Mouse (Mus musculus): ENCODE measurements at regions not wholly inside any gene's neighbourhood (a gene's known extent, or its start where the extent isn't known, plus 50 kb on each side); places are given as distances from the start of the nearest gene placed in this dataset.
"Not testable (repeated sequence)": the region's sequence is repeated elsewhere in the genome, so short reads cannot be mapped to it uniquely, and the experiment has no call there.

GRCm38 (mm10) chr16:50009542-50009941 lies 209.2 kb downstream of the Cd47 start:
- no peak for DNase-seq (ENCODE audit: low read depth)

- DNase-seq (ENCODE audit: low read depth): no peak
These were observed 209.7 kb downstream of the Cd47 start for GRCm38 (mm10) chr16:50010074-50010473.

GRCm38 (mm10) chr16:50010532-50010971 lies 210.2 kb downstream of the Cd47 start:
- DNase-seq (ENCODE audit: low read depth): peak; percentile 59

DNA sequence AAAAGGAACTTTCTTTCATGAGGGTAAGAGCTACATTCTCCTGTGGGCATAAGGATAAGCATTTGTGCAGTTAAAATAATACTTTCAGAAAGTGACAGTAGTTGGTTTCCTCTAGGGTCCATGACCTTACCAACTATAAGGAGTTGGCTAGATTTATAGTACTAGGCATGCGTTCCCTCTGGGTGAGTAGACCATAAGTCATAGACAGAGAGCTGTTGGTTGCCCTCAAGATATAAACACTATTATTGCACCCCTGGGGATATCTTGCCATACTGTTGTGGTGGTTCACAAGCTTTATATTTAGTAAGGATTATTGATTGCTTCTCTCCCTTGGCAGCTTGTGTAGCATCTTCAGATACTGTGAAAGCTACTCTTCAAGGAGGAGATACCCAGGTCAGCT lies 223.6 kb downstream of the Cd47 start:
- no peak for DNase-seq (ENCODE audit: low read depth)

DNA sequence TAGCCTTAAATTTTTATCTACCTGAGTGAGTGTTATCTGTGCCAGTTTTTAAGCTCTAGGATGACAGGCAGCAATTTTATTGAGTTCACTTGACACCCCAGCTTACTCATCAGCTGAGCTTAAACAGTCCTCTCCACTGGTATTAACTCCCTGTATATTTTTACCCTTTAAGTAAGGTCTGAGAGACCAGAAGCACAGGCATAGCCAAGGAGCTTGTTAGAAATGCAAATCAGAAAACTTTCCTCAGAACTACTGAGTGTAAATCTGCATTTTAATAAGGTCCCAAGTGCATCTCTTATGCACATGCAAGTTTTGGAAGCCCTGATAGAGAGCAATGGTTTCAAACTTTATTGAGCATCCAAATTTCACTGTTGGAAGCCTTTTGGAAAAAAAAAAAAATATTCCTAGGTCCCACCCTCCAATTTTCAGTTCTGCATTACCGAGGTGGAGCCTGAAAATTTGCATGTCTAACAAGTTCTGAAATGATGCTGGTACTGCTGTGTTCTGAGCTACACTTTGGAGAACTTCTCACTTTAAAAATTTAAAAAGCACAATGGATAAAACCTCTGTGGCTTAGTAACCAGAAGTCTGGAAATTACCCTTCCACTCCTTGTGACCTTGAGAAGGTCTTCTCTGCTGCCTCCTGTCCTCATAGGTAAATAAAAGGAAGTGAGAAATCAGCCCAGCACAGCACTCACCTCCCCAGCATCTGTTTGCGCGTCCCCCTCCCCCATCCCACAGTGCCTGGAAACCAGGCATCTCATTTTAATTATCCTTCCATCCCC lies 226.0 kb downstream of the Cd47 start:
- DNase-seq (ENCODE audit: low read depth): no peak

DNA sequence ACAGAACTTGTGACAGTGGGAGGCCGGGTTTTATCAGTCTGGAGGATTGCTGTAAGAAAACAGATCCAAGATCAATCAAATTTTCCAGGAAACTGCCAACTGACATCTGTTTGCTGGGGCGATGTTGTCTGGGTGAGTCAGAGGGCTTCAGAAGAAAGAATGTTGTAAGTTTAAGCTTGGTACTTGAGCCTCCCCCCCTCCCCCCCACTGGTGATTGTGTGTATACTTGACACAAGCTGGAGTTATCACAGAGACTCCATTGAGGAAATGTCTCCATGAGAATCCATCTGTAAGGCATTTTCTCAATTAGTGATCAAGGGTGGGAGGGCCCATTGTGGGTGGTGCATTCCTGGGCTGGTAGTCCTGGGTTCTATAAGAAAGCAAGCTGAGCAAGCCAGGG lies 226.9 kb downstream of the Cd47 start:
- no peak for DNase-seq (ENCODE audit: low read depth)

DNA sequence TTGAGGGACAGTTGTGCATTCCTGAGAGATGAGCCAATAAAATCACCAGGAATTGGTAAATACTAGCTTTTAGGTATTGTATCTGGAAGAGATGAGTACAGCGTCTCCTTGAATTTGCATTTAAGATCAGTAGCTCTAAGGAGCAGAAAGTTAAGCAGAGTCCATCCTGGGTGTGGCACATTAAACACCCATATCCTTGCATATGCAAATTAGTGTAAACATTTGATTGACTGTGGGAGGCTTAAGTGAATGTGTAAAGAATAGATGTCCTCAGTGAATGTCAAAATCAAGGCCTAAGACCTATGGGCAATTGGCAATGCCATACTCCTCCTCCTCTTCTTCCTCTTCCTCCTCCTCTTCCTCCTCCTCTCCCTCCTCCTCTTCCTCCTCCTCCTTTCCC lies 229.4 kb downstream of the Cd47 start:
- no peak for DNase-seq (ENCODE audit: low read depth)

DNA sequence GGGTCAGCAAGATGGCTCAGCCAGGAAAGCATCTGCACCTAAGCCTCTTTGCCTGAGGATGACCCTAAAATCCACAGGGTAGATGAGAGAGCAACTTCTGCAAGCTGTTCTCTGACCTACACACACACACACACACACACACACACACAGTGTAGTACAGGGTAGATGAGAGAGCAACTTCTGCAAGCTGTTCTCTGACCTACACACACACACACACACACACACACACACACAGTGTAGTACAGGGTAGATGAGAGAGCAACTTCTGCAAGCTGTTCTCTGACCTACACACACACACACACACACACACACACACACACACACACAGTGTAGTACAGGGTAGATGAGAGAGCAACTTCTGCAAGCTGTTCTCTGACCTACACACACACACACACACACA lies 230.0 kb downstream of the Cd47 start:
- DNase-seq (ENCODE audit: low read depth): not testable (repeated sequence)

- no peak for DNase-seq (ENCODE audit: low read depth)
These were observed 230.6 kb downstream of the Cd47 start for GRCm38 (mm10) chr16:50030905-50031369.

DNA sequence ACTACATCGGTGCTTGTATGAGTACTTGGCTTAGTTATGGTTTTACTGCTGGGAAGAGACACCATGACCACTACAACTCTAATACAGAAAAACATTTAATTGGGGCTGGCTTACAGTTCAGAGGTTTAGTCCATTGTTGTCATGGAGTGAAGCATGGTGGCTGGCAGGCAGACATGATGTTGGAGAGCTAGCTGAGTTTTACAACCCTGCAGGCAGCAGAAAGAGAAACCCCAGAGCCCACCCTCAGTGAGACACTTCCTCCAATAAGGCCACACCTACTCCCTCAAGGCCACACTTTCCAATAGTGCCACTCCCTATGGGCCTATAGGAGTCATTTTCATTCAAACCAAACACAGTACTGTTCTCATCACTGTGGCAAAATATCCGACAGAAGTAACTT lies 232.5 kb downstream of the Cd47 start:
- no peak for DNase-seq (ENCODE audit: low read depth)

DNA sequence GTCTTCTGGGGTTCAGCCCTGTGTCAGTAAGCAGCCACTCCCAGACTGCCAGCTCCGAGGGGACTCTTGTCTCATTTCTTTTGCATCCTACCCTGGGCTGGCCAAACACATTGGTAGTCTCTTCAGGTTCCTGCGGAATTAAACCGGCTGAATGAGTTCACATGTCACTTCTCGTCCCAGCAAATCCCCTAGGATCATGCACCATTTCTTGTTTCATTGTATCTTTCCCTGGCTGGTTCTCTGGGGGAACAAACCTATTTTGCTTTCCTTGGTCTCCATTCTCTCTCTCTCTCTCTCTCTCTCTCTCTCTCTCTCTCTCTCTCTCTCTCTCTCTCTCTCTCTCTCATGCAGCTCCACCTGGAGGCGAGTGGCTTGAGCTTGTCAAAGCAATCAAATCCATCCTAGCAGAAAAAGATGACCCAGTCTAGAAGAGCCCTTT lies 236.0 kb downstream of the Cd47 start:
- no peak for DNase-seq (ENCODE audit: low read depth)

- no peak for DNase-seq (ENCODE audit: low read depth)
These were observed 243.8 kb downstream of the Cd47 start for GRCm38 (mm10) chr16:50044103-50044502.

GRCm38 (mm10) chr16:50045552-50046547 lies 245.5 kb downstream of the Cd47 start:
- DNase-seq (ENCODE audit: low read depth): no peak

DNA sequence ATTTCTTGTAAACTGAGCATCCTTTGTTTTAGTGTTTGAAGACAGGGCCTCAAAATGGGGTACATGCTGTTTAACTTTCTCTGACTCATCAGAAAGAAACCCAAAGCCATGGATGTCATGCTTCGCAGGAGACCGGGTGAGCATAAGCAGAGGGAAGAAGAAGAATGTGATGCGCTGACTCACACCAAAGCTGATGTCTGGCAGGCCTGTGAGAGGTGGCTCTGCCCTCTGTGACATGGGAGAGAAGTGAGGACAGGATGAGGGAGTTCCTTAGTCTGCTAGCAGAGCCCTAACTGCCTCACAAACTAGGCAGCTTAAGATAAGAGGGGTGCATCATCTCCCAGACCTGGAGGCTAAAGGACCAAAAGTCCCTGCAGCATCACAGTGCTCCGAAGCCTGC lies 263.2 kb downstream of the Cd47 start:
- DNase-seq (ENCODE audit: low read depth): no peak

DNA sequence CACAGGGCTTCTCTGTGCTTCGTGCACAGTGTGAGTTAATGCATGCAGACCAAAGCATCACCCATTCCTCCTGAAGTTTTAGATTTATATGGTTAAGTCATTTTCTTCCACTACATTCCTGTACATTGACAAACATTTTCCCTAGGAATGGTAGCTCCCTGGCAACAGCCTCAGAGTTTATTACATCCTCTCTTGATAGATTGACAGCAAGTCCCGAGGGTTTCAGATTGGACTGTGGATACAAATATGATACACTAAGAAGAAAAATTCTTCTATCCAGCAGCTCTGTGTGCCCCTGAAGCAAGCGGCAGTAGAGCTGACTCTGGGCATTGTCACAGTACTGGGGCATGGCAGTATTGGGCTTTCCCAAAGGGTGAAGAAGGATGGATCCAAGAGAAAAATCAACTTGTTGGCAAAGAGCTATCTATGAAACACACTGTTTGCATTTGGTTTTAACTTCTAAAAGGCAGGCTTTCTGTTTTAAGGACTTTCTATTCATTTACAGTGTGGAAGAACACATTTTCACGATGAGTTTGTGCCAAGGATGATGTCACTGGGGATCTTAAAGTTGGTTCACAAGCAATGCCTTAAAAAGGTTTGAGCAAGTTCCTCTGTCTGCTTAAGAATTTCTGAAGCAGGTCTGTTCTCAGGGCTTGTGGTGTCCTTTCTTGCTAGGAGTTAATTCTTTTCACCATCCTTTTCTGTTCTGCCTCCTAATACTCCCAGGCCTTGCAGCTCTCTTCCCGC lies 265.2 kb downstream of the Cd47 start:
- DNase-seq (ENCODE audit: low read depth): no peak

DNA sequence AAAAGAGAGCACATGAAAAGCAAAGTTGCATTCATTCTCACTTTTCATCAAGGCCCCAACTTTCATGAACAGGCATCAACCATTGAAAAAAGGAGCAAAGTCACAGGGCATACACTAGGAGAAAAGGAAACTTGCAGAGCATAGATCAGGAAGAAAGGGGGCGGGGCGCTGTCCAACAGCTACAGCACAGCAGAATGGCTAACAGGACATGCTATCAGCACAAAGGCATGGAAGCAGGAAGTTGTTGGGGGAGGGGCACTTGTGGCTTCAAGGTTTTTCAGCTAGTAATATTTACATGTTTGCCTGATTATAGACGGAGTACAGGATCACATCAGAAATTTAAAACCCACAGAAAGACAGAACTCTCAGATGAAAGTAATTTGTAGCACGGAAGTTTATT lies 268.7 kb downstream of the Cd47 start:
- DNase-seq (ENCODE audit: low read depth): no peak

DNA sequence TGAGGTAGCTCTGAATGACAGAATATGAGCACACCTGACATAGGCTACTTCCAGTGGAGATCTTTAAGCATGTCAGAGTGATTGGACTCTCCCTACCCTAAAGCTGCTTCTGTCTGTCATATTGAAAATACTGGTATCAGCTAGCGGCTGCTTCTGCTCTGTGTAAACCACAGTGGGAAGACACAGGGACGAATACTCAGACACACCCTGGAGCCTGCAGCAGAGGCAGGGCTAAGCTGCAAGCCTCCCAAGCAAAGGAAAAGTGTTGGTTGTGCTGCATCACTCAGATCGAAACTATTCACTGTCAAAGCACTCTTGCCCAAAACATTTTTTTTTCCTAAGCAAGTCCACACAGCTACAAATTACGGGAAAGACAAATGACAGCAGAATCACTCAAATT lies 270.4 kb downstream of the Cd47 start:
- no peak for DNase-seq (ENCODE audit: low read depth)

GRCm38 (mm10) chr16:50072853-50073360 lies 272.6 kb downstream of the Cd47 start:
- DNase-seq (ENCODE audit: low read depth): no peak

GRCm38 (mm10) chr16:50073979-50074378 lies 273.6 kb downstream of the Cd47 start:
- no peak for DNase-seq (ENCODE audit: low read depth)

- DNase-seq (ENCODE audit: low read depth): no peak
These were observed 275.3 kb downstream of the Cd47 start for GRCm38 (mm10) chr16:50075641-50076040.

GRCm38 (mm10) chr16:50081511-50081910 lies 281.2 kb downstream of the Cd47 start:
- DNase-seq (ENCODE audit: low read depth): no peak

GRCm38 (mm10) chr16:50092318-50092717 lies 292.0 kb downstream of the Cd47 start:
- no peak for DNase-seq (ENCODE audit: low read depth)
